Mouse (Mus musculus) natural killer cell, adult 2 months (primary cell): ENCODE results near the gene Tmem8.
"Not testable (repeated sequence)": the region's sequence is repeated elsewhere in the genome, so short reads cannot be mapped to it uniquely, and the experiment has no call there.

Experiments
- DNase-seq, 2 experiments: peaks; one replicate each; pipeline ENCODE4 v3.0.0; 2022; ENCODE audit warnings: low spot score in 2 of 2

The Tmem8 gene

DNA sequence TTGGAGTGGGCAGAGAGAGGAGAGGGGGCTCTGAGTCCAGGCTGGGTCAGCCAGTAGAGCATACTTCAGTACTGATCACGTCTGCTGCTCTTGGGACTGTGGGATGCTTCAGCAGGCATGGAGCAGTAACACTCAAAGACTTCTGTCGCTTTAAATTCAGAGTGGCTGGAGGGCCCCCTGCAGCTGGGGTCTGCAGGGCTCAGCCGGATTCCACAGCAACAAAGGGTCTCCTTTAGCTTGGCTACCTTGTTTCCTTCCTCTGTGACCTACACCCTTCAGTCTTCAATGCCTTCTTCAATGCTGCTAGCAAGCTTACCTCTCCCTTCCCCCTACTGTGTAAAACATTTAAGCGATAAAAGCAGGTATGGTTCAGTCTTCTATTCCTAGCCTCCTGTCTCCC lies 2.1 kb upstream of the Tmem8 start:
- no peak for DNase-seq

DNA sequence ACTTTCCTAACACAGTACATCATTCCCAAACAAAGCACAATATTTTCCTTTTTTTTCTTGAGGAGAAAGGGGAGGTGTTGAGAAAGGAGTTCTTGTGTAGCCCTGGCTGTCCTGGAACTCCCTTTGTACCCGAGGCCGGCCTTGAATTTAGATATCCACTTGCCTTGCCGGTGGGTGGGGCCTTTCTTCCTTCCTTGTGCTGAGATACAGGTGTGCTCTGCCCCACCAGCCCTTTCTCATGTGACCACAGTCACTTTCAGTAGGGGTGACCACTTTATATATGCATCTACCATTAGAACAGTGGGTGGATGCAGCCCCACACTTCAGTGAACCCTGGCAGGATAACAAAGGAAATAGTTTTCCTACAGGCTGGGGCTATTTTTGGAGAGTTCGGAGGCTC lies 1.4 kb upstream of the Tmem8 start:
- no peak for DNase-seq

DNA sequence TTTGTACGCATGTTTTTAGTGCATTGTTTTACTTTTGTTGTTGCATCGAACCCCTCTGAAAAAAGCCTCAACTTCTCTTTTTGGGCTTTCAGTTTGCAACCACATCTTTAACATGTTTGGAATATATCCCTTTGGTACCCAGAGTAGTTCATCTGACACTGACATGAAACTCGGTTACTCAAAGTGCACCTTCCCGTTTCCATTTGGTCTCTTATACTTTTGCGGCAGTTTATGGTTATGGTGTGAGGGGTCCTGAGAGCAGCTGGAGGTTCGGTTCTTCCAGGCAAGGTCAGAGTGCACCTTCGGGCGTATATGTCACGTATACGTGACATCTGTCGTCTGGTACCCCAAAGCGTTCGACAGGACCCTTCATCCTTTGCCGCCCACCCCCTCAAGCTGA lies 348 bp upstream of the Tmem8 start:
- no peak for DNase-seq

GRCm38 (mm10) chr17:26114061-26114460 lies 962 bp downstream of the Tmem8 start:
- DNase-seq, result no peak

DNA sequence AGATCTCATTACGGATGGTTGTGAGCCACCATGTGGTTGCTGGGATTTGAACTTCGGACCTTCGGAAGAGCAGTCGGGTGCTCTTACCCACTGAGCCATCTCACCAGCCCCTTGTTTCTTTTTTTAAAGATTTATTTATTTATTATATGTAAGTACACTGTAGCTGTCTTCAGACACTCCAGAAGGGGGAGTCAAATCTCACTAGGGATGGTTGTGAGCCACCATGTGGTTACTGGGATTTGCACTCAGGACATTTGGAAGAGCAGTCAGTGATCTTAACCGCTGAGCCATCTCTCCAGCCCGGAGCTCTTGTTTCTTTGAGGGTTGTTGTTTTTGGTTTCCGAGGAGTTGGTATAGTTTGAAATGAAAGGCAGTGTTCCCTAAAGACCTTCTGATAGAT lies 1.4 kb downstream of the Tmem8 start:
- not testable (repeated sequence) for DNase-seq

- DNase-seq, result no peak
Measured at GRCm38 (mm10) chr17:26115205-26115898, 2.3 kb downstream of the Tmem8 start.

DNA sequence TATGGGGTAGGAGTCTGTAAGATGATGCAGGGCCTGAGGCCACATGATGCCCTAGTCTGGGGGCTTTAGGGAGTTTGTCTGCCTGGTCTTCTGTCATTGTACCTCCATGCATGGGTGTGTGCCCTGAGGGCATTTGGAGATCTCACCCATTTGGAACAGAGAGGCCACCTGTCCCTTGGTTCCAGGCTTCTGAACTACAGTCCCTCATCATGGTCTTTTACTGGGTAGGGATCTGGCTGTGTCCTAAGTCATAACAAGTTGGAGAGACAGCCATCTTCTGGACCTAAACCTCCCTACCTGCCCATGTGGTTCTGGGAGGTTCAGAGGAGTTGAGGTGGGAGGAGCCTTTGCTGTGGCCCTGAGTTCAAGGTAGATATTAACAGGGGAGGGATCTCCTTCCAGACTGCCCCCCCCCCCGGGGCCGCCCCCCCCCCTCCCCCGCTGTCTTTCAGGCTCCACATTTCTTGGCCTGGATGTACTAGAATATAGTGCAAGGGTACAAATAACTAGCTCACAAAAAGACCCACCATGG lies 2.9 kb downstream of the Tmem8 start:
- no peak for DNase-seq

DNA sequence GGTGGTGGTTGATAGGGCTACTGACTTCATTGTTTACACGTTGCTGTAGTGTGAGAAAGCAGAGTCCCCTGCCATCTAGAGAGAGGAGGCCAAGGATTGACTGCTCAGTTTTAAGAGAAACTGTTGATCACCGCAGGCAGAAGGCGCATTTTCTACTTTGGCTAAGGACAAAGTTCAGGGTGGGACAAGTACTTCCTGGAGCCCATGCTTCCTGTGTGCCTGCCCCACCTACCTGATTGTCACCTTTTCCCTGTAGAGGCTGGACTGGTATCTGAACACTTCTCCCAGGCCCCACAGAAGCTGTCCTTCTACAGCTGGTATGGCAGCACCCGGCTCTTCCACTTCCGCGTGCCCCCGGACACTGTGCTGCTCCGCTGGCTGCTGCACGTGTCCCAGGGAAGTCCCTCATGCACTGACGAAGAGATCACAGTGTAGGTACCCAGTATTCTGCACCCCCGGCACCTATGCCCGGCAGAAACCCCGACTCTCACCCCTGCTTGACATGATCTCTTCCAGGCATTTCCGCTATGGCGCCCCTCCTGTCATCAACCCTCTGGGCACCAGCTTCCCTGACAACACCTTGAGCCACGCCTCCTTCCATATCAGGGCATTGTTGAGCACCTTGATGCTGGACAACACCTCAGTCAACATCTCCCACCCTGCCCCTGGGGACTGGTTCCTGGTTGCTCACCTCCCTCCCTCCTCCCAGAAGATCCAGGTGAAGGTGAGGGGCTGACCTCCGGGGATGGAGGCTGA lies 3.6 kb downstream of the Tmem8 start:
- DNase-seq, result no peak

DNA sequence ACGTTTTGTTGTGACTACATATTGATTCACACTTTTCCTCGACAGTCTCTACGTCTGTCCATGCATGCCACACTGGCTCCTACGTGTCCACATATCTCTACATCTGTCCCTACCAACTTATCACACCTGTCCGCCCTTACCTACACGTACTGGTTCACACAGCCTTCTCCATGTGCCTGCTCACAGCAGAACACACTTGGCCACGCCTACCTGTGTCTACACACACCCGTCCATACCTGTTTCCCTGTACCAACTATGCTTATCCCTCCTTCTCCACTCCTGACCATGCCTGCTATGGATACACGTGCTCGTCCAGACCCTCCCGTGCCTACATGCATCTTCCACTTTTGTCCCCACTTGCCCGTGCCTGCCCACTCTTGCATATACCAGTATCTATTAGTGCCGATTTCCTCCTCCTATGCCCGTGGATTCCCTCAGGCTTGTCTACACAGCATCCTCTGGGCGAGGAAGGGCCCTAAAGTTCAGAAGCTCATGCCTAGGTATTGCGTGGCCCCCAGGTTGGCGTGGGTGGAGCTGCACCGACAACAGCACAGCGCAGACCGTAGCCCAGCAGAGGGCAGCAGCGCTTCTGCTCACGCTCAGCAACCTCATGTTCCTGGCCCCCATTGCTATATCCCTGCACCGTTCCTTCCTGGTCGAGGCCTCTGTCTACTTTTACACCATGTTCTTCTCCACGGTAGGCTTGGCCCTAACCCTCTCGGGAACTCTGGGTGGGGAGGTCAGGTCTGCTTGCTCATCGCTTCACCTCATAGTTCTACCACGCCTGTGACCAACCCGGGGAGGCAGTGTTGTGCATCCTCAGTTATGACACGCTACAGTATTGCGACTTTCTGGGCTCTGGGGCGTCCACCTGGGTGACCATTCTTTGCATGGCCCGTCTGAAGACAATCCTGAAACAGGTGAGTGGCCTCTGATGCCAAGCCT lies 6.9 kb downstream of the Tmem8 start:
- peak in 1 of 2 experiments; percentile 59 for DNase-seq

GRCm38 (mm10) chr17:26122431-26123140 lies 9.5 kb downstream of the Tmem8 start:
- DNase-seq, result no peak

DNA sequence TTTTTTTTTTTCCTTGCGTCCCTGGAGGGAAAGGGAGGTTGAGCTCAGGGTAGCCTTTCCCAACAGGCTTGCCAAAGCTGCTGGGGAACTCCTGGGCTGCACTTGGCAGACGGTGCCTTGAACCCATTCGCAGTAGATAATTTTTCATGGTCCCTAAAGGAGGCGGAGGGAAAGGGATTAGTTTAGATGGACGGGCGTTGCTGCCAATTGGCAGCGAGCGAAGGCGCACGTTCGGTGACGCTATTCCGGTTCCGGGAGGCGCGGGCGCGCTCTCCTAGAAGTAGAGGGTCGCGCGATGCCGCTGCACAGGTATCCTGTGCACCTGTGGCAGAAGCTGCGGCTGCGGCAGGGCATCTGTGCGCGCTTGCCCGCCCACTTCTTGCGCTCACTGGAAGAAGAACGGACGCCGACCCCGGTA lies 10.2 kb downstream of the Tmem8 start, which contains the start of gene Mrpl28:
TSS of gene Mrpl28 (plus strand) at position 234 of the 418 bp plus-strand sequence.
- peak; percentile 74 to 80 for DNase-seq

GRCm38 (mm10) chr17:26124560-26124959 lies 11.5 kb downstream of the Tmem8 start:
- DNase-seq, result no peak

DNA sequence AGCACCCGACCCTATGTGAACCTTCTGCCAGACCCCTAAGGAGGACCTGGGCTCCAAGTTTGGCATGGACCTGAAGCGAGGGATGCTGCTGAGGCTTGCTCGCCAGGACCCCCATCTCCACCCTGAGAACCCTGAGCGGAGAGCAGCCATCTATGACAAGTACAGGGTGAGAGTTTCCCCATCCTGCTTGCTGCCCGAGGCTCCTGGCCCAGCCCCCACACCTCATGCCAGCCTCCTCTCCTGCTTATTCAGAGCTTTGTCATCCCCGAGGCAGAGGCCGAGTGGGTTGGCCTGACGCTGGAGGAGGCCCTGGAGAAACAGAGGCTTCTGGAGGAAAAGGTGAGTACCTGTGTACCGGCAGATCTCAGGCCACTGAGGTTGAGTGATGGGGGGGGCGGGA lies 12.1 kb downstream of the Tmem8 start:
- DNase-seq, result no peak

GRCm38 (mm10) chr17:26131062-26131732 lies 18.1 kb downstream of the Tmem8 start:
- no peak for DNase-seq

DNA sequence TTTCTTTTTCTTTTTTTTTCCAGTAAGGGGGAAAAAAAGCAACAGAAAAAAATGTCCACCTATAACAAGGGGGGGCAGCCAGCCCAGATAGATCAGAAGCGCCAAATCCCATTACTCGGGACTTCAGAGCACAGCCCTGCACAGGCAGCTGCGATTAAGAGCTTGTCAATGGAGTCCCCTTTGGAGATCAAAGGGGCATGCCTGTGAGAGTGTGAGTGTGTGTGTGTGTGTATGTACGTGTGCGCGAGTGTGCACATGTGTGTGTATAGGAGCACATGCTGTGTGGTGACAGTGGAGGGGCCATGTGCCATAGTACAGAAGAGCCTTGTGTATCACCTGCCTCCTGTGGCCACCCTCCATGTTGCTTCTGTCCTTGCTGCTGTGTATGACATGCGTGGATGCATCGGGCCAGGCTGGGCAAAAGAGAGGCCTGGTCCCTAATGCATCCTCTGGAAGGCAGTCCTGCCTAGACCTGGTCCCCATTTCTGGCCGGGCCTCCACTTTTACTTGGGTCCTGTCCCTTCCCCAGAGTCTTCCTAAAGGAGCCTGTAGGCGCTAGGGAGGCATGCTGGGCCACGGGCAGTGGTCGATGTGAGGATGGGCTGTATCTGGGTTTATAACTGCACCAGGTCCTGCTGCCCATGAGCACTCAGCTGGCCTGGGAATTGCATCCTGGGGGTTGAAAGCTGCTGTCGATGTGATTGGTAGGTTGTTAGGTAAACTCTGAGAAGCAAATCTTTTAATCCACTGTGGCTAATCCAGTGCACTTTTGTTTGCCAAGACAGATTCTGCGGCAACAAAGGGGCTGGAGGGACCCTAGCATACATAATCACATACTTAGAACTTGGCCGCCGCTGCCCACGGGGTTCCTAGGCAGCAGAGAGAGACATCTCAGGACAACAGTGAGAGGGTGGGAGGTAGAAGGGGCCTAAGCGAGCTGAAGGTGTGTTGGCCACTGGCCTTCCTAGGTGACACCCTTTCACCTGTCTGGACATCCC lies 19.1 kb downstream of the Tmem8 start:
- DNase-seq, result no peak

DNA sequence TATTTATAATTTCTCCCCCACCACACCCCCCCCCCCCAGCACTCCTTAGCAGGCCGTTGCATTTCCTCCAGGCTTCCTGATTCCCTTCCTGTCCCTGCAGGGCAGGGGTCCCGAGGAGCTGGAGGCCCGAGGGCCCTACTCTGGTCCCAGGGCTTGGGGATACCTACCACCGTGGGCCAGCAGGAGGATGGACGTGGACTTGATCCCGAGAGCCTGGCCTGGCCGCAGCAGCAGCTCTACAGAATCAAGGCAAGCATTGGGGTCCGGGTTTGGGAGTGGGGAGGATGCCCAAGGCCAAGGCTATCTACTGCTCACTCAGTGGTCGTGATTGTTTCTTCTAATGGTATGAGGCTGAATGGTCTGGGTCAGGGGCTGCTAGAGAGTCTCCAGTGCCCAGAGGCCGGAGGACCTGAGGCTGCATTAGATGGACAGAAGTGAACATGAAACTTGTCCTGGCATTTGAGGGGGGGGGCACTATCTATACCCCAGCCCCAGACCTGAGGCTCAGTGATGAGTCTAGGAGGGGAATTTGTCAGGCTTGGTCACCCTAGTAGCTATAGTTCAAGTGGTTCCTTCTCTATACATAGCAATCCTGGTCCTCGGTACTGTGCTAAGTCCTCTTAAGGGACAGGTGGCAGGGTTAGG lies 24.1 kb downstream of the Tmem8 start:
- no peak for DNase-seq

DNA sequence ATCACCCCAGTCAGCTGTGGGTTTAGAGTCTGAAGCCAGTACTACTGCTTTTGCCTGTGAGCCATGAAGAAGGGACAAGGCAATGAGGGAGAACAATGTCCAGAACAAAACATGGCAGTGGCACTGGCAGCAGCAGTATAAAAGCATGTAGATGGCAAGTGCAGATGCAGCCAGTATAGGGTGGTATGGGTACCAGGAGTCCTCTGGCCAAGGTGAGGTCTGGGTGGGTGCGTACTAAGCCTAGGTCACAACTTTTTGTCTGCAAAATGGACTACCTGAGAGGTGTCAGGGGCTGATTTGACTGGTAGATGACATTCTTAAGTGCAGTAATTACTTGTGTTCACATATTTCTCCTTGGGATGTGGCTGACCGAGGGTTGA lies 24.6 kb downstream of the Tmem8 start:
- DNase-seq, result no peak

GRCm38 (mm10) chr17:26138239-26138836 lies 25.2 kb downstream of the Tmem8 start, which contains the start of gene Axin1:
Axin1 (plus strand) TSS chr17:26138688.
- peak; percentile 92 to 94 for DNase-seq
